Mouse (Mus musculus) adrenal gland, adult 18-20 months (tissue): ENCODE measurements around the gene Ston2. TPM values are rescaled to one million over a fixed set of nuclear protein-coding genes. Genes with fewer than 3 reads are reported as not detected.

ENCODE experiments used
- DNase-seq, 2 experiments: peaks; one replicate each; pipeline ENCODE4 v3.0.0; 2021 to 2022; ENCODE audit warnings: low spot score in 2 of 2
- total RNA-seq, 2 experiments: library from RNA; stranded (reverse); gene quantifications; 1 replicate in 1 of 2; 2 replicates in 1 of 2; pipeline ENCODE4 v1.2.3; 2021

Gene Ston2
- total RNA-seq, 2 experiments from 2014 or later = 3.7 to 8.3 TPM

DNA sequence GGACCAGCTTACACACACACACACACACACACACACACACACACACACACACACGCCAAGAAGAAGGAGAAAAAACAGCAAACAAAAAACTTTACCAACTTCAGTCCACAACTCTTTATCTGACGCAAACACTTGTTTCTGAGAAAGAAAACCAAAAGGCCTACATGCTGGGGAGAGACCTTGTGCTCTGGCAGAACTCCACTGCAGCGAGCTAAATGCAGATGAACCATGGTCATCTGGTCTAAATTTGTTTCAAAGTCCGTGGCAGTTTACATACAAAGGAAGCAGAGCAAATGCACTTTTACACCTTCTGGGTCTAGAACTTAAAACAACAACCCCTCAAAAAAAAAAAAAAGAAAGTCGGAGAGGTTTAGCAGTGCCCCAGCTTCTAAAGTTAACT is 79.0 kb downstream of the Ston2 start:
- no peak for DNase-seq

DNA sequence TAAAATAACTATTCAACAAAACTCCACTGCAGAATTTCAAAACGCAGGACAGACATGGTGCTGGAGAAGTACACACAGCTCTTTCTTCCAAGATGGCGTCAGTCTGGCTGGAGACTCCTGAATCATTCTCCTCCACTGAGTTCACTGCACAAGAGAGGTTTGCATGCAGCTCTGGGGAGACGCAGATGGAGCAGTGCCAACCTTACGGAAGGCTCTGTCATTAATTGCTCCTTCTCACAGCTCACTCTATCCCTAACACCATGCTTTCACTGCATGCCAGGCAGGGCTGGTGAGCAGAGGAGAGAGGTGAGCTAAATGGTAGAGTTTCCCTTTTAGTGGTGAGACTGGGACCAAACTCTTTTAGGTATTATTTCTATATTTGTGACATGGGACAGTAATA is 80.4 kb downstream of the Ston2 start:
- no peak for DNase-seq

DNA sequence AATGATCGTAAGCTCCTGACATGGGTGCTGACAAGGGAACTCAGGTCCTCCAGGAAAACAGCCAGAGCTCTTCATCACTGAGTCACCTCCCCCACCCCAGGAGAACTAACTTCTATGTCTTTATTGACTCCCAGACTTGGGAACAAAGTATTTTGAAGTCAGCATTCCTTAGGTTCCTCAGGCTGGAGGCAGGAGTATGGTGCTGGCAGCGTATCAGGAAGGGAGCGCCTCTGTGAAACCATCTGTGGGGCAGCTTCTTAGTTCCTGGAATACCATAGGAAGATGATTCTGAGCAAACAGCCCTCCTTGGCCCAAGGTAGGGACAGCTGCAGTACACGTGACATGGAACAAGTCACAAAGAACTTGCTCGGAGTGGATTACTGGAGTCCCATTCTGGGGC is 84.7 kb downstream of the Ston2 start:
- no peak for DNase-seq

GRCm38 (mm10) chr12:91702829-91703228 is 85.4 kb downstream of the Ston2 start:
- no peak for DNase-seq

DNA sequence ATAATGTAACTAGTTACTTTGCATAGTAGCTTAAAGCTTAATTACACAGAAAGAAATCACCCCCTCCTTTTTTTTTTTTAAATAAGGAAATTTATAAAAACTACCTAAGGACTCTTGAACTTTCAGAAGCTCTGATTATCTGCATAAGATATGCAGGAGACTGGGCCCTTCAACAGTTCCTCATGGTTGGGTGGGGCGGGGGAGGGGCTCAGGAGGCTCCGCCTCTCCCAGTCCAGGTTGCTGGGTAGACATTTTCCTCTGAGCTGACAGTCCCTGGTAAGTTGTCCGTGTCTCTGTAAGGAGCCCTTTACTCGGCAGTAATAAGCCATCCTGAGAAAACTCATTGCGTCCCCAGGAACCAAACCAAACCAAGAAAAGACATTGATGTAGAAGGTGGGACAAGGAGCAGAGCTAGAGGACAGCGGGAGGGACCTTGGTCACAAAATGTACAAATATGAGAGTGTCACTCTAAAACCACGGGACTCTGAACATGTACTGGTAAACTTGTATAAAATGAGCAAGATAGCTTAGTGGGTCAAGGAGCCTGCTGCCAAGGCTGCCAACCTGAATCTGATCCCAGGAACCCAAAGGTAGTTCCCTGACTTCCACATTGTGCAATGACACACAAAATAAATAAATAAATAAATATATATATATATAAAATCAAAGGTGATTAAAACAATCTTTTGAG is 88.6 kb downstream of the Ston2 start:
- no peak for DNase-seq

- no peak for DNase-seq
These were observed 92.0 kb downstream of the Ston2 start for GRCm38 (mm10) chr12:91696231-91696630.

DNA sequence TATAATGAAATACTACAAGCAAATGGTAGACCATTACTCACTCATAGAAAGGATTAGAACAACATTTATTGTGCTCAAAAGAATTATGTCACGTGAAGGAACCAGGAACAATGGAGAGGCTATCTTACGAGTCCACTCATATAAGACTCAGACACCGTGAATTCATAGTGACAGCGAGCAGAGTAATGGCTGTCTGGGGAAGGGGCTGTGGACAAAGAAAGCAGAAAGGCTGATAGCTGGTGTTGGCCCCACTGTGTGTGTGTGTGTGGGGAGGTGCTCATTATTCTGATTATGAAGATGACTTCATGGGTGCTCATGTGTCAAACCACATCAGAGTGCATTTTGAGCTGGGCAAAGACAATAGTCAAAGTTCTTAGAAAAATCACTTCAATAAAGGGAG is 92.4 kb downstream of the Ston2 start:
- no peak for DNase-seq

DNA sequence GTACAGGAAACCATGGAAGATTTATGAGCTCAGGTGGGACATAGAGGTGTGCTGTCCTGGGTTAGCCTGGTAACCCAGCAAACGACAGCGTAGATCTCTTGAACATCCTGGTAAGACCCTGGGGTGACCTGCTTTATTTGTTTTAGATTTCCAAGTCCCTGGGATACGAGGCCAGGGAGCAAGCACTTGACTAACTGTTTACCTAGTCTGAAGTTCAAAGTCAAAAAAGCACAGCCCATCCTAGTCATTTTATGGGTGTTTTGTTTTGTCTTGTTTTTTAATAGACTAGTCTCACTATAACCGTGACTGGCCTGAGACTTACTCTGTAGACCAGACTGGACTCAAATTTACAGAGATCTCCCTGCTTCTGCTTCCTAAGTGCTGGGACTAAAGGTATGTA is 93.4 kb downstream of the Ston2 start:
- DNase-seq = no peak

GRCm38 (mm10) chr12:91693566-91693965 is 94.6 kb downstream of the Ston2 start:
- no peak for DNase-seq

GRCm38 (mm10) chr12:91692991-91693390 is 95.2 kb downstream of the Ston2 start:
- no peak for DNase-seq

DNA sequence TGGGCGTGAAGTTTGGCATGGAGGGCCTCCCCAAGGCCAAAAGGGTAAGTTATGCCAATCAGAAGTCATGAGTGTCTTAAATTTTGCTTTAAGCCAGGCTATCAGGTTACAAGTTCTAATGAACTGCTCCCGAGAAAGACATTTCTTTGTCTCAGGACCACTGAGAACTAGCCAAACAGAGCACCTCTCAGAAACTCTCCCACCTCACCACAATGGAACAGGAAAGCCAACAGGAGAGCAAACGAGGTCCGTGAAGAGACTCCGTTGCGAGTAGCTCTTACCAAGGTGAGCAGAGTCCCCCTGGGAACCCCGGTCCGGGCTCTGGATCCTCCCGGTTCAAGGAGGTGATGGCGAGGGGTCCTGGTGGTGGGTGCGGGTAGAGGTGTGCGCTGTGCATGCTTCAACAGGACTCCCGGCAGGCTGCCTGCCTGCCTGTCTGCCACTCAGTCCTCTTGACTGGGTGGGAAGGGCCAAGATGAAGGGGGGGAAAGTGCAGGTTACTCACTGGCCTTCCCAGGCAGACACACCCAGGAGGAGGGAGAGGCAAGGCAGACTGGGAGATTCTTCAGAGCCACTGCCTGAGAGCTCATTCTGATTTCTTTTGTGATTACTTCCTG is 102.4 kb downstream of the Ston2 start:
- no peak for DNase-seq

GRCm38 (mm10) chr12:91684840-91685415 is 103.3 kb downstream of the Ston2 start:
- DNase-seq = no peak

DNA sequence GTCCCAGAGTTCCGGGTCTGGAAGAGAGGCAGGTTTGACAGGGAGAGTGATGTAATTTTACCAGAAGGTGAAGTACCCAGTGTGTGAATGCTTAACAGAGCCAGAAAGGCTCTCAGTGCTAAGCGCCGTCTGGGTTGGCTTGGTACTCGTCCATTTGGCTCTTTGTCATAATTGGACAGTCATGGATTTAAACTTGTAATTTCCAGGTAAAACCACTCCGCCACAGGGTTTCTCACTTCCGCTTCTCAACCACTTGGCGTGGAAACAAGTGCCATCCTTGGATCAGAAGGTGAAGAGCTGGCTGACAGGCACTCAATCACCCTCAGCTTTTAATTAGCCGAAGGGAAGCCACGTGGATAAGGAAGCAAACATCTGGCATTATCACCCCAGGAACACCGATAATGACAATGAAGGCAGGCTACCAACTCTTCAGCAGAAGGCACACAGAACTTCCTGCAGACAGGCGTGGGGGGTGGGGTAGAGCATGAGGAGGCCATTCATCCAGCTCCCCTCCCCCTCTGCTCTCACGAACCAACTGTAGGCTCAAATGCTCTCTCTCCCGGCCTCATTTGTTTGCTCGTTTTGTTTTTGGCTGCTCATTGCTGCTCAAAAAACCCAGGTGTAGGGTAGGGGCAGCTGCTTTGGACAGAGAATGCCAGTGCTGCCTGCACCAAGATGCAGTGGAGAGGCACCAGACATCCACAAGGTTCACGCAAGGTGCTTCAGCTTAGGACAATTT is 103.9 kb downstream of the Ston2 start:
- no peak for DNase-seq

DNA sequence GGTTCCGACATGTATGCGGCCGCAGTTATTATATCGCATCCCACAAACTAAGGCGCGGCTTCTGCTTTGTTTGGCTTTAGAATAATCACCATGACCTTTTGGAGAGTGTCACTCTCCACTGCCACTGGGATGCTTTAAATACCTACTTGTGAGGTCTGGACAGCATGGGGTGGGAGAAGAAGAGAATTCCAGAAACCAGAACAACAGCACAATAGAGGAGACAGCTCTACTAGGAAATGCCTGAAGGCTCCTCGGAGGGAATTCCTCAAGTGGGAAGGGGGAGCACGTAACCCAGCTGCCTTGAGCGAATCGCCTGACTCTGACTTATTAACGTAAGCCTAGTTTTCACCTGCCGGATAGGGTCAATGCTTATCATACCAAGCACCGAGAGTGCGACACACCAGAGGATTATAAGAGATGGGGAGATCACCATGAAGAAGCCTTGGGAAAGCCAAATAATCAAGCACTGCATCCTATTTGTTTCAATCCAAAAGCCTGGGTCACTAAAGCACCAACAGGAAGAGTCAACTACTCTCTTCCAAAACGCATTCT is 104.6 kb downstream of the Ston2 start:
- no peak for DNase-seq

- DNase-seq = no peak
These were observed 105.1 kb downstream of the Ston2 start for GRCm38 (mm10) chr12:91683096-91683495.

DNA sequence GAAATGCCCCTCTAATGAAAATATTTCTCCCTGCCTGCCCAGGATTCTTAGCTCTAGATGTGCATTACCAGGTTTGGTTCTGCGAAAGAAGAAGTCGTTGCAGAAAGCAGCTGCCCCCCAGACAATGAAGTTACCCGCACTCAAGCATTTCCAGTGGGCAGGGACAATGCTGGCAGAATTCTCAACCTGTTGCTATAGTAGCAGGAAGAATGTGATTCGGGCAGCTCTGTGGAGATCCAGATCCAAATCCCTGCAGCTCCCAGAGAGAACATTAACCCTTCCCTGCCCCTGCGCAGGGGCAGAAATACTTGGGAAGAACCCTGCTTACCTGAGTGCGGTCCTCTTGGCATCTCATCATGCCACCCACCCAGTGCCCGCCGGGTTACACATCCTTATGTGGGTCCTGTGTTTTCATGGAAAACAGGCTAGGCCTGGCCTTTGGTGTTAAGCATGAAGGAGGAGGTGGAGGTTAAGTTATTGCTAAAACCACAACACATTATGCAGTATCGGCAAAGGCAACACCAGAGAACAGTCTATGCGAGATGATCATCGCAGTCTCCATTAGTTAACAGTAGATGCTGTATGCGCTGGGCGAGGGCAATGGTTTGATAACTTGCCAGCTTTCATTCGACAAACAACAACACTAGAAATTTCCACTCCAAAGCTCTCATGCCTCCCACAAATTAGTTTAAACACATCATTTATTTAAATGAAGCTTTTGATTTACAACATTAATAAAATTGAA is 108.7 kb downstream of the Ston2 start:
- DNase-seq = no peak

DNA sequence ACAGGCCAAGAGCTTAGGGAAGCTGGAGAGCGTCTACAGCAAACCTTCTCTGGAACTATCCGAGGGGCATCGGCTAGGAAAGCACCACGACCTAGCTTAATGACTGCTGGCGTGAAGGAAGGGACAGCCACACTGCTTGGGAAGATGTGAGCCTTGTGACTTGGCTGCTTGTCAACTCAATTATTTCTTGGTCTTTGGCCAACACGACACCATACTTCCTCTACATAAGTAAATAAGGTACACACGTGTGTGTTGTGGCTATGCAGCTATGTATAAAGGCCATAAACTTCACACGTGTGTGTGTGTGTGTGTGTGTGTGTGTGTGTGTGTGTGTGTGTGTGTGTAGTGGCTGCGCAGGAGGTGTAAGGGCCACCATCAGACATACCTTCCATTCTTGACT is 112.2 kb downstream of the Ston2 start:
- no peak for DNase-seq

GRCm38 (mm10) chr12:91673141-91673540 is 115.0 kb downstream of the Ston2 start:
- no peak for DNase-seq

DNA sequence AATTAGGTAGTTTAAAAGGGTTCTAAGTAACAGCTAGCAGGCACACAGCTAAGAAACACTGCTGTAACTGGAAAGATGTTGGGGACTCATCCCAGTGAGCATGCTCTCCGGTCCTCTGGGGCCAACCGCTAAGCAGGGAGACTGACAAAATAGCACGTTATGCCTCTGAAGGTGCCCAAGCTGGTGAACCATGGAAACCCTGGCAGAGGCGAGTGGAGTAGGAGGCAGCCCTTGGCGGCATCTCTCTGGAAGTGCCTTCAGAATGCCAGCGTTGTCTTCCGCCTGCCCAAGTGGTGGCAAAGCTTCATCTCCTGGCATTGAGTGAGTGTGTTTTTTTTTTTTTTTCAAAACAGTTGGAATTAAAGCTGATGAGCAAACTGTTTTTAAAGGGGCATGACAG is 115.7 kb downstream of the Ston2 start:
- DNase-seq = no peak

DNA sequence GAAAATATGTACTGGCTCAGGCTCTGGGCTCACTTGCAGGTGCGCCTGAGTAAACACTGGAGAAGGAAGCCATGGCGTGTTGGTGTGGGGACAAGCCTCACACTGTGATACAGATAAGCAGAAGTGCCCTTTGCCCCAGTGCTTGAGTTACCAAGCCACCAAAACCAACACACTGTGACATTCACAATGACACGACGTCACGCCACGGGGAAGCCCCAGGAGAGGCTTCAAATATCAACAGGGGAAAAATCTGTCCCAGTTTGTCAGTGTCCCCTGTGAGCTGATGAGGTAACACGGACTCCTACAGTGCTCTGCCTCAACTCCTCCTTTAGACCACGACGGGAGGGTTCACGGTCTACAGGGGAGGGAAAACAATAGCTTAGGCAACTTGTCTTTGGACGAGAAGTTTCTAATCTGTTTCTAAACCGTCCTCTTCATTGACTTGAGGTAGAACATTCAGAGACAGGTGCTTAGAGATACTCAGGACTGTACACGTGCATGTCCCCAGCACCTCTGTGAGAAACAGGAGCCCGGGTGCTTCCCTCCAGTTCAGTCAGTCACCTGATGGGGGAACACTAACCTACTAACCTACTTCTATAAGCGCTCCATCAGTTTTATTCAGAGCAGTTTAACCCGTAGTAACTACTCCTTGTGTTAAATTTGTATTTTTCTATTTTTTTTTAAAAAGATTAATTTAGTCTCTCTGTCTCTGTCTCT is 119.5 kb downstream of the Ston2 start:
- DNase-seq = no peak
